21 mouse cellular contexts compared by ENCODE assay signal in the genomic region with DNA sequence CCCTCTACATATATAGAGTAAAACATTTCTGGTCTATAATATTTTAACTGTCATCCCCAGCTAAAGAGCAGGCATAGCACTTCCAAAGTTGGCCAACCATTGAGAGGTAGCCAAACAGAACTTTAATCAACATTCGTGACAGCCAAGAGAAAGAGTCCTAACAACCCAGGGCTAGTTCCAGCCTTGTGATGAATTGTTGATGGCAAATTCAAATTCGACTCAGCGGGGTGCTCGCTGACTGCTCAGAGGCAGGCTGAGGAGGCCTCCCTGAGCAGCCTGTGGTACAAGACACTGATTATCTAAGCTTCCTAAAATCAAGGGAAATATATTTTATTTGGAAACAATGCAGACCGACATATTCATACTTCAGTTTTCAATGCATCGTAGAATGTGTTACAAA.
DNase-seq lines count a peak whose midpoint lies in the region; ATAC-seq lines count a peak whose summit lies in the region.
"Had no signal": no experiment of that assay in that cellular context is flagged by ENCODE, and none has a peak within 500 bp of the region (broad histone marks: within the 10 kb centered on the region; RNA-seq: fewer than 3 reads in every experiment).

No protein-coding gene starts in this region.

- H3K9me3 ChIP-seq in forebrain, embryonic 16.5 days (ENCODE audit: control insufficient read depth, low read length): no peaks in the 10 kb centered on the region
- H3K9me3 ChIP-seq in forebrain, embryonic 15.5 days: no peaks in the 10 kb centered on the region
- H3K9me3 ChIP-seq in hindbrain, embryonic 15.5 days: no peaks in the 10 kb centered on the region
- peaks cover 5% of the 10 kb centered on the region; the same call in 1 of the 2 replicates for H3K9me3 ChIP-seq in hindbrain, embryonic 10.5 days
- H3K9me3 ChIP-seq in hindbrain, embryonic 16.5 days (ENCODE audit: control insufficient read depth, low read length): no peaks in the 10 kb centered on the region
- H3K9me3 ChIP-seq: limb, embryonic 15.5 days had no signal

- ATAC-seq in forebrain, embryonic 16.5 days: peak; percentile 64
- ATAC-seq in forebrain, embryonic 15.5 days (replicated peaks): no peak
- ATAC-seq in hindbrain, embryonic 15.5 days (ENCODE audit: low FRiP score, low read depth): no peak
- ATAC-seq in hindbrain, embryonic 16.5 days: peak; percentile 65; the same call in 1 of the 2 replicates
- ATAC-seq: intestine, postnatal 0 days; midbrain, embryonic 16.5 days had no signal

- no peak overlapping the region for H3K9ac ChIP-seq in forebrain, embryonic 16.5 days (replicated peaks; ENCODE audit: low read depth, low read length)
- no peak overlapping the region for H3K9ac ChIP-seq in forebrain, embryonic 15.5 days (replicated peaks)
- no peak overlapping the region for H3K9ac ChIP-seq in hindbrain, embryonic 15.5 days
- H3K9ac ChIP-seq in hindbrain, embryonic 16.5 days (ENCODE audit: low read depth, low read length): no peak overlapping the region
- H3K9ac ChIP-seq: limb, embryonic 15.5 days; liver, embryonic 14.5 days; lung, embryonic 14.5 days had no signal

- H3K27ac ChIP-seq in forebrain, embryonic 16.5 days (ENCODE audit: low read length): no peak overlapping the region
- no peak overlapping the region for H3K27ac ChIP-seq in forebrain, embryonic 15.5 days (replicated peaks)
- 0 out of 2 replicates have a peak overlapping the region, but pooled peaks have one; percentile 1 for H3K27ac ChIP-seq in hindbrain, embryonic 15.5 days (replicated peaks)
- H3K27ac ChIP-seq in hindbrain, embryonic 10.5 days: no peak overlapping the region
- no peak overlapping the region; the same call in 1 of the 2 replicates for H3K27ac ChIP-seq in hindbrain, embryonic 16.5 days (ENCODE audit: low read depth, low read length)
- H3K27ac ChIP-seq: embryonic facial prominence, embryonic 10.5 days; limb, embryonic 15.5 days; liver, embryonic 14.5 days had no signal

- no peaks in the 10 kb centered on the region for H3K27me3 ChIP-seq in forebrain, embryonic 16.5 days (replicated peaks; ENCODE audit: control insufficient read depth, insufficient read depth, low read length)
- H3K27me3 ChIP-seq in forebrain, embryonic 15.5 days: no peaks in the 10 kb centered on the region
- no peaks in the 10 kb centered on the region for H3K27me3 ChIP-seq in hindbrain, embryonic 15.5 days
- H3K27me3 ChIP-seq in hindbrain, embryonic 10.5 days (ENCODE audit: insufficient read depth, poor library complexity, severe bottlenecking): no peaks in the 10 kb centered on the region
- H3K27me3 ChIP-seq in hindbrain, embryonic 16.5 days (replicated peaks; ENCODE audit: control insufficient read depth, insufficient read depth, low read length): no peaks in the 10 kb centered on the region
- H3K27me3 ChIP-seq: limb, embryonic 15.5 days had no signal

- H3K36me3 ChIP-seq in forebrain, embryonic 16.5 days (ENCODE audit: control insufficient read depth, insufficient read depth): no peaks in the 10 kb centered on the region
- H3K36me3 ChIP-seq in forebrain, embryonic 15.5 days: no peaks in the 10 kb centered on the region
- no peaks in the 10 kb centered on the region for H3K36me3 ChIP-seq in hindbrain, embryonic 15.5 days
- H3K36me3 ChIP-seq in hindbrain, embryonic 10.5 days: no peaks in the 10 kb centered on the region
- H3K36me3 ChIP-seq in hindbrain, embryonic 16.5 days (ENCODE audit: control insufficient read depth, insufficient read depth, low read length): no peaks in the 10 kb centered on the region
- H3K36me3 ChIP-seq: embryonic facial prominence, embryonic 10.5 days; limb, embryonic 15.5 days had no signal

- WGBS in forebrain, embryonic 16.5 days: 69% methylated on average over 6 of the region's 6 CpGs
- WGBS in forebrain, embryonic 15.5 days: 71% methylated on average over 6 of the region's 6 CpGs
- 51% methylated on average over 6 of the region's 6 CpGs for WGBS in hindbrain, embryonic 15.5 days
- WGBS in hindbrain, embryonic 10.5 days: 73% methylated on average over 6 of the region's 6 CpGs
- whole genome bisulfite sequencing in hindbrain, embryonic 16.5 days: 51% methylated on average over 6 of the region's 6 CpGs

- no peak for DNase-seq in hindbrain, embryonic 10.5 days (ENCODE audit: low spot score)
- DNase-seq in R1 (ENCODE audit: low read depth, low spot score): peak; percentile 34
- DNase-seq in frontal cortex, postnatal 14 days (ENCODE audit: low spot score in 2 of 2): no peak
- DNase-seq: adrenal gland, postnatal 36 days; cerebellum, adult 18-20 months; gastrocnemius, postnatal 10 days; kidney, postnatal 4 days; layer of hippocampus, adult 9-11 months; lung, embryonic 14.5 days; right cerebral cortex, postnatal 14 days; spleen, adult 18-20 months had no signal

- no peak overlapping the region for H3K4me2 ChIP-seq in forebrain, embryonic 16.5 days (ENCODE audit: low read length)
- H3K4me2 ChIP-seq in forebrain, embryonic 15.5 days (replicated peaks): no peak overlapping the region
- no peak overlapping the region for H3K4me2 ChIP-seq in hindbrain, embryonic 15.5 days
- no peak overlapping the region for H3K4me2 ChIP-seq in hindbrain, embryonic 16.5 days (ENCODE audit: low read length)
- H3K4me2 ChIP-seq: heart, embryonic 11.5 days; limb, embryonic 15.5 days; lung, embryonic 14.5 days had no signal

- H3K4me3 ChIP-seq in forebrain, embryonic 16.5 days (replicated peaks; ENCODE audit: low read length): no peak overlapping the region
- no peak overlapping the region for H3K4me3 ChIP-seq in forebrain, embryonic 15.5 days
- no peak overlapping the region for H3K4me3 ChIP-seq in hindbrain, embryonic 15.5 days
- H3K4me3 ChIP-seq in hindbrain, embryonic 10.5 days: no peak overlapping the region
- H3K4me3 ChIP-seq in hindbrain, embryonic 16.5 days (ENCODE audit: low read length): no peak overlapping the region
- H3K4me3 ChIP-seq: embryonic facial prominence, embryonic 10.5 days; limb, embryonic 15.5 days had no signal

- H3K4me1 ChIP-seq in forebrain, embryonic 16.5 days (replicated peaks; ENCODE audit: control insufficient read depth, insufficient read depth, low read length): no peaks in the 10 kb centered on the region
- H3K4me1 ChIP-seq in forebrain, embryonic 15.5 days: 0 out of 2 replicates have a peak, but pooled peaks cover 4% of the 10 kb centered on the region
- H3K4me1 ChIP-seq in hindbrain, embryonic 15.5 days (replicated peaks): peaks cover 21% of the 10 kb centered on the region; the same call in 1 of the 2 replicates
- H3K4me1 ChIP-seq in hindbrain, embryonic 10.5 days (replicated peaks): no peaks in the 10 kb centered on the region
- H3K4me1 ChIP-seq in hindbrain, embryonic 16.5 days (ENCODE audit: control insufficient read depth, insufficient read depth, low read depth, low read length): no peaks in the 10 kb centered on the region; the same call in 1 of the 2 replicates
- H3K4me1 ChIP-seq: embryonic facial prominence, embryonic 10.5 days; limb, embryonic 15.5 days had no signal

Comparison
In these comparisons a context has a peak if more than half of its experiments do, and no peak if none do; other contexts are left out.
1. ATAC-seq: peak in forebrain, embryonic 16.5 days (single experiment) and hindbrain, embryonic 16.5 days (single experiment); none in forebrain, embryonic 15.5 days (single experiment) and hindbrain, embryonic 15.5 days (single experiment).